Mouse (Mus musculus): ENCODE measurements around the gene Clec12b.
"Not testable (repeated sequence)": the region's sequence is repeated elsewhere in the genome, so short reads cannot be mapped to it uniquely, and the experiment has no call there.

Gene Clec12b

DNA sequence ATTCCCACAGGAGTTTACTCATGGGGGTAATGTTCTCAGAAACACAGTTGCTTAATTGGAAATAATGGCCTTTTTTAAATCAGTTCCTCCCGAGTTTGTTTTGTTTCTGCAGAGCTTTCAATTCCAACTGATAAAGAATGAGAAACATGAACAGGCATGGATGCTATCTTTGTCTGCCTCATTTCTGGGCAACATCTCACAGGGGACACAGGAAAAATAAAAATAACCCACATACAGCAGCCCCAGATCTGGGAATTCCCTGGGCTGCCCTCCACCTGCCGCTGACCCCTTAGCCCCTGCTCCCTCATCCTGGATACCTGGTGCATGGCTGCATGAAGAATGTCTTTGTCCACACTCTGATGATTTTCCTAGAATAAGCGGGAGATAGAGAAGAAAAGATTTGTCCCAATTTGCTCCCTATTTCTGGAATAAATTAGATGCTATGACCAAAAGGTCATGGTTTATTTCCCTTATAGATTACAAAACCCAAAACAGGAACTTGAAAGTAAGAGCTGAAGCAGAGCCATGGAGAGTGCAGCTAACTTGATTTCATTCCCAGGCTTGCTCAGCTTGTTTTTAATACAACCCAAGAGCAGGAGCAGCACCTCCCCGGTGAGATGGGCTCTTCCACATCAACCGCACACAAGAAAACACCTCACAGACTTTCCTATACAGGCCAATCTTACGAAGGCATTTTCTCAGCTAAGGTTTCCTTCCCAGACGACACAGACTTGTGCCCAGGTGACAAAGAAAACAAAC, 16.1 kb downstream of the Clec12b start:
- DNase-seq (ENCODE audit: low spot score): no peak

DNA sequence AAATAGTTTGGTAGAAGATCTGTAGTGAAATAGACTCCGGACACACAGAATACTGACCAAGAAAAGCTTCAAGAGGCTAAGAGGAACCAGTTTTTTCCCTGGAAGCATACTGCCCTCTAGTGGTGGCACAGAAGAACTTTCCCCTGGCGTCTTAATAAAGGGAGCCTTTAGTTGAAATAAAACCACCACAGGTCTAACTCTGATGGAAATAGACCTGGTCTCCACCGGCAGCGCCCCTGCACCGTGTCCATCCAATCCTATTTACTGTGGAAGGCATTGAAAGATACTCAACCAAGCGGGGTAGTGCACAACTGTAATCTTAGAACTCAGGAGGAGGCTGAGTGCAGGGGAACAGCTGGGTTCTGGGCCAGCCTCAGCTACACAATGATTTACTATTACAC, 19.7 kb downstream of the Clec12b start:
- DNase-seq (ENCODE audit: low spot score): peak; percentile 51

DNA sequence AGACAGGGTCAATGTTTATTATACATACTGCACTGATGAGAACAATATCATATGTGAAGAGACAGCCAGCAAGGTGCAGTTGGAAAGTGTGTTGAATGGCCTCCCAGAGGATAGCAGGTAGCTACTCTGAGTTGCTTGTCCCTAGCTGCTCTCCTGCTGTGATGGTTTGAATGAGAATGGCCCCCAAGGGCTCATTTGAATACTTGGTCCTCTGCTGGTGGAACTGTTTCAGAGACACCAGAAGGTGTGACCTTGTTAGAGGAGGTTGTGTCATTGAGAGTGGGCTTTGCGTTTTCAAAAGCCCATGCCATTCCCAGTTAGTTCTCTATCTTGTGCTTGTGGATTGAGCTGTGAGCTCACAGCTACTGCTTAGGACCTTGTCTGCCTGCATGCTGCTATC, 21.7 kb downstream of the Clec12b start:
- no peak for DNase-seq (ENCODE audit: low spot score)

DNA sequence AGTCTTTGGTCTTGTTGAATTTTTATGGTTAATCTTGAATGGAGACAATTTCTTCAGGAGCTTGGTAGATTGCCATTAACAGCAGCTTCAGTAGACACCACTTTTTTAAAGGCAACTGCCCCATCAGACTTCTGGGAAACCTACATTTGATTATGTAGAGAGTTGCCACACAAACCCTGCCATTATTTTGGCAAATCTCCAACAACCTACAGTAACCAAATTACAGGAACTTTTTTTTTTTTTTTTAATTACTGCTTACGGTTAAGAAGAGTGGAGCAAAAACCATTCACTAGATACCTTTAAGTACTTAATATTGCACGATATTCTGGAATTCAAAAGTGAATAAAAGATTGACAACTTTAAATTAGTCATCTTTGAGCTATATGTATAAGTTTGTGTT, 26.2 kb downstream of the Clec12b start:
- no peak for DNase-seq (ENCODE audit: low spot score)

DNA sequence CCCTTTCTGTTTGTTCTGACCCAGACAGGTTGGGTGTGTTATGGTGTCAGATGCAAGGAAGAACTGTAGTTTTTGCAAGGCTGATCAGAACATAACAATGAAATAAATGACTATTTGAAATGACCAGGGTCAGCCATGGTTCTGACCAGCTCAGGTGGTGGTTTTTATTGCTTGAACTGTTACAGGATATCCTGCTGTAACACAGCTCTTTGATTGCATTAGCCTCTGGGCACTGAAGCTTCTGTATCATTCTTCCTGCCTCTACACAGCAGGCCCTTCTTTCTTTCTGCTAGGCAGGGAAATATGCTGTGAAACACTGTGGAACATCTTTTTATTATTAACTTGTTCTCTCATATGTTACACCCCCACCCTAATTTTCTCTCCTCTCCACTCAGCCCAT, 29.2 kb downstream of the Clec12b start:
- DNase-seq (ENCODE audit: low spot score): no peak

DNA sequence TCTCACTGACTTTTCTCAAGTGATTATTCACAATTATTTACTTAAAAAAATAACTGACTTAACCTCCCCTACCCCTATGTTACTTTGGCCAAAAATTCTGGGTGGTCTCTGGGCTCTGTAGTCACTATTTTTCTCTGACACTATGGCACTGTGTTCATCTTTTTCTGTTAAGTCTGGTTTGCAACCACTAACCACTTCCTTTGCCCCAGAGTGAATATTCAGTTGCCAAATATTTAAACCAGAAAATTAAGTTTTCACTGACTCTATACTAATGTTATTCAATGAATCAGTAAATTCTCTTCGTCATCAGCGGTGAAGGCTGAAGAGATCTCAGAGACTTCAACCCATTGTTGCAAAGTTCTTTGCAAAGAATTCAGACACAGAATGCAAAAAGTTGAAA, 29.9 kb downstream of the Clec12b start:
- no peak for DNase-seq (ENCODE audit: low spot score)

DNA sequence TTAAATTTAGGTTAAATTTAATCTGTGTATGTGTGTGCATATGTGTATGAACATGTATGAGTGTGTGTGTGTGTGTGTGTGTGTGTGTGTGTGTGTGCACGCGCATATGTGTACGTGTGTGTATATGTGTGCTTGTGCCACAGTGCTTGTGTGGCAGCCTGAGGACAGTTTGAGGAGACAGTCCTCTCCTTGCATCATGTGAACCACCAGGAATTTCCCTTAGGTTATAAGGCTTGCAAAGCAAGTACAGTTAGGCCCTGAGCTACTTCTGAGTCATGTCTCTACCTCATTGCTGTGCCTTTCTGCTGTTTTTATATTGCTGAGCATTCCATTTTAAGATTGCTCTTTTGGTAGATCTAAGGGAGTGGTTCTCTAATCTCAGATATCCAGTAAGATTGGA, 34.6 kb downstream of the Clec12b start:
- no peak for DNase-seq (ENCODE audit: low spot score)

DNA sequence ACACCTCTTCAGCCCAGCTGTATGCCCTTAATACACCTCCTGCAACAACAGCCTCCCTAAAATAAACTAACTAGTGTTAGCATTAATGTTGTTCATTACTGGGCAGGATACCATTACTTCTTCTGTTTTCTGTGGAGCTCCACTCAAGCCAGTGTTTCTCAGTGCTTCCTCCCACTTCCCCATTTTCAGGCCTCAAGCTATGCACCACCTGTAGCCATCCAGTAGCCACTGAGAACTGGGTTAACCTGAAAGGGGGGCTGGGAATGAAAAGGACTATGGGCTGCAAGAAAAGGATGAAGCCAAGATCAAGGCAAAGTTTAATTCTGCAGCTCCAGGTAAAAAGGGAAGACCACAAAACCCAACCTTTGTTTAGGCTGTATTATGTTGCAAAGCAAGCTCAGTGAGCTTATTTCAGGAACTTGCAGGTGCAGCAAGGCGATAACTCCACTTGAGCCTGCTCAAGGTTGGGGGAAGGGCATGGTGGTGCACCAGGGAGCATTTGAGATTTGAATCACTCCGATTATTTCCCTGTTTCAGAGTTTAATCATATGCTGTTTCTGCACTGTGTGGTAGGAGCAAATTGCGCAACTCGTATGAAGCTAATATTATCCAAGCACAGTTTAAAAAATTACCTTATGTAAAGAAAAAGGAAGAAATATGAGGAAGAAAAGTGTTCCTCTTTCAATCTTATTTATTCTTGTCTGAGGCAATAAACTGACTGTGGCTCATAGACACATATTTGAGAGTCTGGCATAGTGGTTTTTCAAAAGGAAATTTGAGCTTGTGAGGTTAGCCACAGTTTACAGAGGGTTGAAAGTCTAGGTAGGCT, 35.9 kb downstream of the Clec12b start:
- no peak for DNase-seq (ENCODE audit: low spot score)

DNA sequence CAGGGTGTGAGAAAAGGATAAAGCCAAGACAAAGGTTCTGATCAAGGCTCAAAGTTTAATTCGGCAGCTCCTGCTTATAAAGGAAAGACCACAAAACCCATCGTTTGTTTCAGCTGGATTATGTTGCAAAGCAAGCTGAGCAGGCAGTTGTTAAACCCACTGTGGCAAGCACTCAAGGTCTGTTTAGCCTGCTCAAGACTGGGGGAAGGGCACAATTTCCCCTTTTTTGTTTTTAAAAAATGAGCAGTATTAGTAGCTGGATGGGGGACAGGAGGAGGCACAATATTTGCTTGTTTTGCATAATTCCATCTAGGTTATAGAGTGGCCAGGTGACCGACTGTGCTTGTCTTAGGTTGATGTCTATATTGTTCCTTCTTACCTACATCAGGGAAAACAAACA, 41.3 kb downstream of the Clec12b start:
- DNase-seq (ENCODE audit: low spot score): no peak

DNA sequence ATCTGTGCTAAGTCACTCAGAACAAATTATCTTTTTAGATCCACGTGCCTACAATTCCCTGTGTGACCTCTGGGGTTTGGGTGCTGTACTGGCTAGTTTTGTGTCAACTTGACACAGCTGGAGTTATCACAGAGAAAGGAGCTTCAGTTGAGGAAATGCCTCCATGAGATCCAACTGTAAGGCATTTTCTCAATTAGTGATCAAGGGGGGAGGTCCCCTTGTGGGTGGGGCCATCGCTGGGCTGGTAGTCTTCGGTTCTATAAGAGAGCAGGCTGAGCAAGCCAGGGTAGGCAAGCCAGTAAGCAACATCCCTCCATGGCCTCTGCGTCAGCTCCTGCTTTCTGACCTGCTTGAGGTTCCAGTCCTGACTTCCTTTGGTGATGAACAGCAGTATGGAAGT, 43.3 kb downstream of the Clec12b start, which contains the start of gene Clec12a:
Clec12a (plus strand) TSS at position 301 of the 400 bp plus-strand sequence.
- not testable (repeated sequence) for DNase-seq (ENCODE audit: low spot score)

DNA sequence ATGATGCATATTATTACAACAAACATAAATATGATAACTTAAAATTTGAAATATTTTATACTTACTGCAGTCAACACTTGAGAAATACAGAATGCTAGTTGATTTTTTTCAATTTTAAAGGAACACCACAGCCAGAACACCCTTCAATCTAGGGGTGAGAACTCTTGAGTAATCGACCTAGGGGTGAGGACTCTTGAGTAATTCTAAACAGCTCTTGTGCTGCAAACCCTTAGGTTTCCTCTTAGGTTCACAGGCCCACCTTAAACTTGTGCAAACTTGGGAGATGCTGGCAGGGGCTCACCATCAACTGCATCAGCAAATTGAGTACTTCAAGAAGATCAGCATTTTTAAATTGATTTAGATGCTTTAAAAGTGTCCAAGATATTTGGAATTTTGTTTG, 47.9 kb downstream of the Clec12b start:
- no peak for DNase-seq (ENCODE audit: low spot score)

DNA sequence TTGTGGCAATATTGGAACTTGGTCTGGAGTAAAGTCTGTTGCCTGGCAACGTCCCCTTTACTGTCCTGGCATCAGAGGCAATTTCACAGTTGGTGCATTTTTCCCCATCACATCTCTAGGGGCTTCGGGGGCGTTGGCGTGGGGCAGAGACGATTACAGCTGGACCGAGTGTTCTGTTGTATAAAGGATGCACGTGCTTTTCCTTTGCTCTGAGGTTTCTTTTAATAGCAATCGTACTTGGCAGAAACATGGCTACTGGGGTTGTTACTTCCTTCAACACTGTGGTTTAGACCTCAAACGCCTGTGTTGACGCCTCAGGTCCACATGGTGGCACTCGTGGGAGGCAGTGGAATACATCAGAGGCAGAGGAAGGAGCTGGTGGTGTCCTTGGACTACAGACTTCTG, 52.0 kb downstream of the Clec12b start:
- DNase-seq (ENCODE audit: low spot score): peak; percentile 9

DNA sequence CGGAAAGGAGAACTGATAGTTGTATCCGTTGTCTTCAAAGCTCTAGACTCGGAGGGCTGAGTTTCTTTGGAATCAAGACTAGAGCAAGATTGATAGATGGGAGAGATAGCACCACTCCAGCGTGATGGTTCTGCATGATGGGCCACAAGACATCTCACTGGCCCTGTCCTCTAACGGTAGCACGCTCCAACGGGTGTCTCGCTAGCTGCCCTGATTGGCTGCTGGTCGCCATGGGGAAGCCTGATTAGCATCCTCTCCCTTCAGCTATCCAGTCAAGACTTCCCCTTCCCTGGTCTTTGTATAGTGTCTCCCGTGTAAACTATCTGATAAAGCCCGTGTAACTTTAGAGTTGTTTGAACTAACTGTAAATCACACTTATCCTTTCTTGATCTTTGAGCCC, 54.1 kb downstream of the Clec12b start, which contains the start of gene 4922502D21Rik:
4922502D21Rik (minus strand) TSS at position 187 of the 400 bp plus-strand sequence.
- DNase-seq (ENCODE audit: low spot score): no peak

DNA sequence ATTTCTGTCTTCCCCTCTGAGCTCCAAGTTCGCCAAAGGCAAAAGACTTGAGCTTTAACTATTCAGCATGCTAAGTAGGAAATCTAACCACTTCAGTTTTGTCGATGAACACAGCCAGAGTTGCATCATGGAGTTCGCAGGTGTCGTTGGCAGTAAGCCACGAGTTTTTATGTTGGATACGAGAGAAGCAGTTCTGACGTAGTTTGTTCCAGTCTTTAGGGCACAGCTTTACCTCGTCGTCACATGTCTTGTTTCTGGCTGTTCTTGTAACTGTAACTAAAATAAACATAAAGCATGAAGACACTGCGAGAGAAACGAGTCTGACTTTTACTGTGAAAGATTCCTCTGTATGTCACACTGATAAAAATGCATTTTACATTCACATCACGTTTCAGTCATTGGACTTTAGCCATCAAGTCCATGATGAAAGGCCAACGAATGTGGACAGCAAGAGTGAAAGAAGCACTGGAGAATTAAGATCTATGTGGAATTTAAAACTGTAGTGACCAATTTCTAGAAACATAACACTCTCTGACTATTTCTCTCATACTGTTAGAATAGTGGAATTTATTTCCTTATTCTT, 59.0 kb downstream of the Clec12b start:
- no peak for DNase-seq (ENCODE audit: low spot score)

DNA sequence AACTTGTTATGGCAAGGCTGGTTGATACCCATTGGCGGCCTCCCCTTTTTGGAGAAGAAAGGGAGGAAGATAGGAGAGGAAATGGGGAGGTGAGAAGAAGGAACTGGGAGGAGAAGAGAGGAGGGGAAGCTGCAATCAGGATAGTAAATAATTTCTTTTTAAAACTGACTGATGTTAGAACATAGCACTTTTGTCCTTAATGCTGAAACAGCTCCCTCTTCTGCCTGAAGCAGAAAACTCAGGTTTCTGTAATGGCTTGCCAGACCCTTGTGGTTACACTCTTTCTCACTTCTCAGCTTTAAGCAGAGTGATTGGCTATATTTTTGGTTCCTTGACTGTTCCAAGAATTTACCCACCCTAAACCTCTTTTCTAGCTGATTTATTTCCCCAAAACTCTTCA, 59.7 kb downstream of the Clec12b start:
- no peak for DNase-seq (ENCODE audit: low spot score)

All from ovary, postnatal 14 days (tissue).